Mouse (Mus musculus) embryonic facial prominence, embryonic 14.5 days (tissue): Measurements from ENCODE around the gene Fam71f1. TPM values are rescaled to one million over a fixed set of nuclear protein-coding genes. Genes with fewer than 3 reads are reported as not detected.
A peak's percentile ranks its signal among the peaks of the same experiment; 100 is the strongest.

Experiments
- ATAC-seq: fragments of 200-750 bp; cut with Nextera tagmentation; 2 replicates; pipeline ENCODE4 v1.8.0; 2017; ENCODE audit warnings: low read depth, moderate number of reproducible peaks, moderate TSS enrichment
- DNase-seq: peaks from one replicate; pipeline ENCODE4 v3.0.0-alpha.2; 2015; ENCODE audit warnings: low spot score
- H3K27ac ChIP-seq: fragments of 300-500 bp; sonication (generic); replicated peaks from 2 replicates; pipeline ENCODE4 v1.5.1; 2014; ENCODE audit warnings: low read depth, mild to moderate bottlenecking, low read length, moderate library complexity
- H3K27me3 ChIP-seq: fragments of 300-500 bp; sonication (generic); replicated peaks from 2 replicates; pipeline ENCODE4 v1.6.1; 2014; ENCODE audit warnings: low read length; ENCODE audit not compliant: control insufficient read depth, insufficient read depth
- H3K36me3 ChIP-seq: fragments of 300-500 bp; sonication (generic); 2 replicates; pipeline ENCODE4 v1.6.1; 2014; ENCODE audit warnings: low read length, mixed read lengths; ENCODE audit not compliant: control insufficient read depth, insufficient read depth
- H3K4me1 ChIP-seq: fragments of 300-500 bp; sonication (generic); 2 replicates; pipeline ENCODE4 v1.6.1; 2014; ENCODE audit warnings: antibody characterized with exemption, low read length; ENCODE audit not compliant: control insufficient read depth, insufficient read depth
- H3K4me2 ChIP-seq: fragments of 300-500 bp; sonication (generic); 2 replicates; pipeline ENCODE4 v1.6.1; 2014; ENCODE audit warnings: low read depth, mild to moderate bottlenecking, low read length, moderate library complexity, mixed read lengths
- H3K4me3 ChIP-seq: fragments of 300-500 bp; sonication (generic); 2 replicates; pipeline ENCODE4 v1.5.1; 2014; ENCODE audit warnings: low read depth, mild to moderate bottlenecking, low read length
- H3K9ac ChIP-seq: fragments of 300-500 bp; sonication (generic); 2 replicates; pipeline ENCODE4 v1.6.1; 2014; ENCODE audit warnings: low read depth, mild to moderate bottlenecking, low read length, moderate library complexity, mixed read lengths
- H3K9me3 ChIP-seq: fragments of 300-500 bp; sonication (generic); 2 replicates; pipeline ENCODE4 v1.6.1; 2016; ENCODE audit warnings: low read length; ENCODE audit not compliant: control insufficient read depth
- WGBS: fragments of 180-500 bp; shearing (Covaris S2); extraction: QIAGEN DNeasy Blood & Tissue Kit; methylation state at CpG from one replicate; pipeline ENCODE4 v1.1.7; 2014; 5-methylcytosine and 5-hydroxymethylcytosine counted together
- polyA plus RNA-seq: library from polyadenylated mRNA; unstranded; fragments of >200 nt; fragmentation: Nextera tagmentation; extraction: Ambion mirVana; gene quantifications from 2 replicates; pipeline ENCODE4 v1.2.1, GENCODE M21; 2014

Fam71f1 gene
- polyA plus RNA-seq, 1 experiment from 2014 or later = 0.17 TPM

DNA sequence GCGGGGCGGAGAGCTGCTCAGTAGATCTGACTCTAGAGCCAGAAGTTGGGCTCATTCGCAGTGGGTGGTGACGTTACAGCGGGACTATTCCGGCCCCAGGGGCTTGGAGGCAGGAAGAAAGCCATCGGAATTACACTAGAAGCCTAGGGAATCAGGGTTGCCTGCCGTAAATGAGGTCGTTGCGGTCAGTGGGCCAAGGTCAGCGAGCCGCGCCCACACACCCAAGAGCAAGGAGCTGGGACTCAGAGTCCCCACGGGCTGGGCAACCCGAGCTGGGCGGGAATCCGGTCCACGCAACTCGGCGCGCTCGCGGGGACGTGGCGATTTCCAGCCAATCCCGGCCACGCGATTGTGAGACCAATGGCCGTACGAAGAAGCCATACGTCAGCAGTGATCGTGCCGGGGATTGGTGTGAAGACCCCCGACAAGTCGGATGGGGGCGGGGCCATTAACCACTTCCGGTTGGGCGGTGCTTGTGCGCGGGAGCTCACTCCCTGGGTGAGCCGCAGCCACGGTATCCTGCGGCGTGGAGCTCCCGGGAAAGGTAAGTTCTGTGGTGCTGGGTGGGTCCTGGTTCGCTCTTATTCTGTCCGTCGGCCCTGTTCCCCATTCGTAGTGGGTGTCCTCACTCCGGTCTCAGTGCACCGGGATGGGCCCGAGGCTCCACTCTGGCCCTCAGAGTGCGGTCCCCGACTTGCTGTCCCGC, 28.9 kb downstream of the Fam71f1 start, which contains the start of gene Calu:
TSS of gene Calu (plus strand) at position 405 of the 706 bp plus-strand sequence.
- peak within 1 kb of the TSS; percentile 92 for H3K27ac ChIP-seq
- no peaks in the 10 kb centered on the region for H3K27me3 ChIP-seq
- H3K4me1 ChIP-seq = peaks cover 21% of the 10 kb centered on the region
- peak within 1 kb of the TSS; percentile 91 for H3K4me3 ChIP-seq
- ATAC-seq (peak; percentile 98), DNase-seq (peak; percentile 100)
- peak within 1 kb of the TSS; percentile 98 for H3K9ac ChIP-seq
- under 1% methylated on average over 47 of the region's 55 CpGs for WGBS
- H3K9me3 ChIP-seq = no peaks in the 10 kb centered on the region
- peak within 1 kb of the TSS; percentile 64 for H3K4me2 ChIP-seq
- no peaks in the 10 kb centered on the region for H3K36me3 ChIP-seq

DNA sequence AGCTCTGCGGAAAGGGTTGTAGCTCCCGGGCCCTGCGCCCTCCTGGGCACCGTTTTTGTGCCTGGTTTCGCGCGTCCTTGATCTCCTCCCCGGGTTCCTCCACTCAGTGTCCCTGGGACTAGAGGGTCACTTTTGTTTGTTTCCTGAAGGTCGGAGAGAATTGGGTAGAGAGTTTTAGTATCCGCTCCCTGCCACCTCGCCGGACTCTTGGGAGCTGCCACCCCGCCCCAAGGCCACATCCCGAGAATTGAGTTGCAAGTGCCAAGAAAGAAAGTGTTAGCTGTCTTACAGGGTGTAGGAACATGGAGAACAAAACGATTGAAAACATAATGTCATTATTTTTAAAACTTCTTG, 29.4 kb downstream of the Fam71f1 start:
- DNase-seq = no peak
- Histone ChIP-seq H3K9me3 (no peaks in the 10 kb centered on the region), H3K27me3 (no peaks in the 10 kb centered on the region), H3K9ac (peak overlapping the region; percentile 98), H3K4me3 (peak overlapping the region; percentile 91), H3K4me1 (peaks cover 21% of the 10 kb centered on the region), H3K4me2 (peak overlapping the region; percentile 64), H3K27ac (peak overlapping the region; percentile 89), H3K36me3 (no peaks in the 10 kb centered on the region)
- 0% methylated on average over 14 of the region's 15 CpGs for WGBS
- peak; percentile 1; the same call in 1 of the 2 replicates for ATAC-seq

DNA sequence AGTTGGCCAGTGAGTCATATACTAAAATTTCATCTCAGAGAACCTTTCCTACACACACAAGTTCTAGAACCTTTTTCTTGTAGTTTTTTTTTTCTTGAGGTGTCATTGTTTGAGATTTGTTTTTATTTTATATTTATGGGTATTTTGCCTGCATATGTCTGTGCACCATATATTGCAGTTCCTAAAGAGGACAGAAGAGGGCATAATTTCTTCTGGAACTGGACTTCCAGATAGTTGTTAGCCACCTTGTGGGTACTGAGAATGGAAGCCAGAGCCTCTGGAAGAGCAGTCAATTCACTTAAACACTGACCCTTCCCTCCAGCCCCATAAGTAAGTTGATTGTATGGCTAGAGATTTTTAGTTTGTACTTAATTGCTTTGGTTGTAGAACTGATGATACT, 32.7 kb downstream of the Fam71f1 start:
- Histone ChIP-seq H3K36me3 (peaks cover 12% of the 10 kb centered on the region; the same call in 1 of the 2 replicates), H3K9ac (no peak overlapping the region), H3K4me3 (no peak overlapping the region), H3K27ac (no peak overlapping the region), H3K27me3 (no peaks in the 10 kb centered on the region), H3K9me3 (no peaks in the 10 kb centered on the region), H3K4me2 (no peak overlapping the region), H3K4me1 (peaks cover 21% of the 10 kb centered on the region)
- ATAC-seq (no peak), DNase-seq (no peak)

DNA sequence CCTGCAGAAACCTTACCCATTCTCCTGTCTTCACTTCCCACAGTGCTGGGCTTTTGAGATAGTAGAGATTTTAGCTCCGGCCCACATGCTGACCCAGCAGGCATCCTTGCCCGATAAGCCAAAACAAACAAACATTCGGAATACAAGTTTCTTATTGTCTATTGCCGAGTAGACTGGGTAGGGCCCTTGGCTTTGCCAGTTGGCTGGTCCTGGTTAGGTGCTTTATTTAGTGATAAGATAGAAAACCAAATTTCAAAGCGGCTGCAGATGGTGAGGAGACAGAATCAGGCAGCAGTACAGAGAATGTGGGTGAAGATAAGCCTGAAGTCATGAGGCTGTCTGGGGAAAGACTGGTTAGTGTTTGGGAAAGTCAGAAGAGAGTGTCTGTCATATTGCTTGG, 33.9 kb downstream of the Fam71f1 start:
- Histone ChIP-seq H3K4me1 (peaks cover 16% of the 10 kb centered on the region; the same call in 1 of the 2 replicates), H3K4me3 (no peak overlapping the region), H3K4me2 (no peak overlapping the region), H3K27ac (no peak overlapping the region), H3K27me3 (no peaks in the 10 kb centered on the region), H3K9ac (no peak overlapping the region), H3K9me3 (no peaks in the 10 kb centered on the region), H3K36me3 (peaks cover 24% of the 10 kb centered on the region)
- no peak for DNase-seq
- WGBS = 52% methylated on average over 5 of the region's 5 CpGs
- ATAC-seq = no peak

DNA sequence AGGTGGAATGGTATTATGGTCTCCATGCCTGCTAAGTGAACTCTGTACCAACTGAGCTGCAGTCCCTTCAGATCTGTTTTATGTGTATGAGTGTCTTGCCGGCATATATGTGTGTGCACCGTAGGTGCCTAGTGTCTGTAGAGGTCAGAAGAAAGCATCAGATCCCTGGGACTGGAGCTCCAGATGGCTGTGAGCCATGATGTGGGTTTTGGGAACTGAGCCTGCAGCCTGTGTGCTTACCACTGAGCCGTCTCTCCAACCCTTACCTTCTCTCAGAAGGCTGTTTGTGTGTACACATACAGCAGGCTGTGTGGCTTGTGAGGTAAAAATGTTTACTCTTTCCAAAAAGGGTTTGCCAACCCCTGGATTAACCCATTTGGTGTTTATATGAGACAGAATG, 40.4 kb downstream of the Fam71f1 start:
- WGBS = 89% methylated on average over 3 of the region's 3 CpGs
- Histone ChIP-seq H3K9me3 (no peaks in the 10 kb centered on the region), H3K9ac (no peak overlapping the region), H3K4me2 (no peak overlapping the region), H3K27me3 (no peaks in the 10 kb centered on the region), H3K27ac (no peak overlapping the region), H3K36me3 (peaks cover 69% of the 10 kb centered on the region), H3K4me3 (no peak overlapping the region), H3K4me1 (peaks cover 8% of the 10 kb centered on the region)
- no peak for ATAC-seq
- DNase-seq = no peak

DNA sequence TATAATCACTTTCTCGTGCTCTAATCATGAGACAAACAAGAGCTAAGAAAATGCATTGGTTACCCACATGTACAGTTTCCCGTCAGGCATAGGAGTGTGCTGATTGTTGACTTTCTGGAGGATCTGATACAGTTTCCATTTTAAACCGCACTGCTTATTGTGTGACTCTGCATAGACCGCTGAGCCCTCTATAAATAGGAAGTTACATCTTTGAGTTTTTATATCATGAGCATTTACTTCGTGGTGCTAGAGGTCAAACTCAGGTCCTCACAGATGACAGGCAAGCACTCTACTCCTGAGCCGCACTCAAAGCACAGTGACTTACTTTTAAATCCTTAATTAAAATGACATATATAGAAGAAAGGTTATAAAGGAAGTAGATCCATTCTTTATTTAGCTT, 41.3 kb downstream of the Fam71f1 start:
- Histone ChIP-seq H3K4me3 (no peak overlapping the region), H3K4me1 (peaks cover 8% of the 10 kb centered on the region), H3K9ac (no peak overlapping the region), H3K4me2 (no peak overlapping the region), H3K36me3 (peaks cover 77% of the 10 kb centered on the region), H3K9me3 (no peaks in the 10 kb centered on the region), H3K27ac (no peak overlapping the region), H3K27me3 (no peaks in the 10 kb centered on the region)
- WGBS = 79% methylated on average over 6 of the region's 6 CpGs
- DNase-seq = no peak
- no peak for ATAC-seq

DNA sequence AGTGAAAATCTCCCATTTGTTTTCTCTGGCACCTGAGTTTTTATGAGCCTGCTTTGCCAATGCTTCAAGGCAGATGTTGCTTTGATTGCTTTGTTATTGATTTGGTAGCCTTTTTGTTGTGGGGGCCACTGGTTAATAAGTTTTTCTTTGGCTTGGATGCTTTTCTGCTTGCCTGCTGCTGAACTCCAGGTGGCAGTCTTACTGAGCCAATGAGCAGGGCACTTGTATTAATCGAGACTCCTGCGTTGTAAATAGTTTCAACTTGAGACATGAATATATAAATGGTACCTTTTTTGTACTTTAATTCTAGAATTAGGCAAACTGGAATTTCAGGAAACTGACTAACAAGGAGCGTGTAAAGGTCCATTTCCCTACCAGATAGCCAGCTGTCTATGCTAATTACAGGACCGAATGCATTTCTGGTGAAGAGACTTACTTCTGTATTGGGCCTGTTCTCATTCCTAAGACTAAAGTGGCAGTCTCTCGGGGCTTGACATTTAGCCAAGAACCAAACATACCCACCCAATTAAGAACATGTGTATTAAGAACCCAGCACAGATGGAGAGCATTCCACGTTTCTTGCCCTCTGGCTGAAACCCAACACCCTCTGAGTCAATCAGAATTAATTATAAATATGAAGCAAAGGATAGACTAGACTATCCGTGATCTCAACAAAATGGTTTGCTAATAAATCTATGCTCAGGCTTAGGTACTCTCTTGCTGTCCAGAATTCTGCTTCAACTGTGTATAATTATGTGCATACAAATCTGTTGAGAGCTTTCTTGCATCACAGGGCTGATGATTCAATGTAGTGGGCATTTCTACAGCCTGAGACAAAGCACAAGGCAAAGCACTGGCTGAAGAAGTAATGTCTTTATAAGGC, 43.5 kb downstream of the Fam71f1 start:
- Histone ChIP-seq H3K36me3 (peaks cover 79% of the 10 kb centered on the region), H3K4me2 (no peak overlapping the region), H3K27me3 (no peaks in the 10 kb centered on the region), H3K4me3 (no peak overlapping the region), H3K9ac (no peak overlapping the region), H3K4me1 (peaks cover 8% of the 10 kb centered on the region), H3K27ac (peak overlapping the region; percentile 48), H3K9me3 (no peaks in the 10 kb centered on the region)
- peak; percentile 73 for DNase-seq
- peak; percentile 68 for ATAC-seq
- 27% methylated on average over 7 of the region's 7 CpGs for WGBS

DNA sequence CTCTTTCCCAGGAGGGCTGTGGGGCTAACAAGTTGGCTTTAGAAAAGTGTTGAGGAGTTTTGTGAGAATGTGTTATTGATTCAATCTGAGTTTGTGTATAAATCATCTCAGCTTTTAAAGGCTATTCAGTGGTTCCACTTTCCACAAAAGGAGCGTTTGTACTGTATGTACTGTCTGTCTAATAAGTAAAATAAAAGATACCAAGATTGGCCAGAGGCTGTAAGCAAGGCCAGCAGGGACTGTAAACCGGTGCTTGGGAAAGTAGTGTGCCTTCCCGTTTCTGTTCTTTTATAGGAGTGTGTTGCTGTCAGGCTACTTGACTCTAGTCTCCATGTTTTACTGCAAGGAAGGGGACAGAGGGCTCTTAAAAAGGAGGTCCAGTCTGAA, 44.2 kb downstream of the Fam71f1 start:
- no peaks in the 10 kb centered on the region for H3K9me3 ChIP-seq
- H3K4me3 ChIP-seq = no peak overlapping the region
- ATAC-seq = no peak
- DNase-seq = no peak
- no peak overlapping the region for H3K9ac ChIP-seq
- WGBS = 75% methylated on average over 3 of the region's 3 CpGs
- H3K27ac ChIP-seq = peak overlapping the region; percentile 48; the same call in 1 of the 2 replicates
- peaks cover 8% of the 10 kb centered on the region for H3K4me1 ChIP-seq
- H3K4me2 ChIP-seq = no peak overlapping the region
- peaks cover 77% of the 10 kb centered on the region for H3K36me3 ChIP-seq
- H3K27me3 ChIP-seq = no peaks in the 10 kb centered on the region
